Comparison of ENCODE assay signal across 10 mouse cellular contexts in genomic region chr3:131470837-131471236, GRCm38 (mm10). TPM values are rescaled to one million over a fixed set of nuclear protein-coding genes. Genes with fewer than 3 reads are reported as not detected.
DNase-seq lines count a peak whose midpoint lies in the region; ATAC-seq lines count a peak whose summit lies in the region.
"Had no signal": no experiment of that assay in that cellular context is flagged by ENCODE, and none has a peak within 500 bp of the region (broad histone marks: within the 10 kb centered on the region; RNA-seq: fewer than 3 reads in every experiment).

No protein-coding gene starts in this region.

- H3K4me2 ChIP-seq in hindbrain, embryonic 15.5 days = no peak overlapping the region
- H3K4me2 ChIP-seq: liver, embryonic 15.5 days had no signal

- no peaks in the 10 kb centered on the region for H3K9me3 ChIP-seq in hindbrain, embryonic 15.5 days
- H3K9me3 ChIP-seq: liver, embryonic 15.5 days had no signal

- 23% methylated on average over 9 of the region's 9 CpGs for WGBS in hindbrain, embryonic 15.5 days

- H3K4me3 ChIP-seq in hindbrain, embryonic 15.5 days = no peak overlapping the region
- H3K4me3 ChIP-seq: liver, embryonic 15.5 days had no signal

- no peak overlapping the region for H3K27ac ChIP-seq in hindbrain, embryonic 15.5 days (replicated peaks)
- H3K27ac ChIP-seq: liver, embryonic 15.5 days had no signal

- DNase-seq in NIH3T3 (ENCODE audit: low read depth) = peak; percentile 44
- peak; percentile 68 for DNase-seq in embryo, embryonic 10 days (ENCODE audit: low spot score)
- DNase-seq in mesoderm, embryonic 11.5 days (ENCODE audit: low read depth, low spot score) = peak; percentile 52
- DNase-seq in testis, postnatal 10 days (ENCODE audit: low spot score) = no peak
- no peak for DNase-seq in natural killer cell, adult 2 months (ENCODE audit: low spot score in 2 of 2)
- DNase-seq in thymus, postnatal 0 days (ENCODE audit: low spot score) = no peak
- DNase-seq: gastrocnemius, postnatal 36 days had no signal

- H3K9ac ChIP-seq in hindbrain, embryonic 15.5 days = no peak overlapping the region
- H3K9ac ChIP-seq: liver, embryonic 15.5 days had no signal

- no peaks in the 10 kb centered on the region for H3K27me3 ChIP-seq in hindbrain, embryonic 15.5 days
- H3K27me3 ChIP-seq: liver, embryonic 15.5 days had no signal

- peak; percentile 49; the same call in 1 of the 2 replicates for ATAC-seq in hindbrain, embryonic 15.5 days (ENCODE audit: low FRiP score, low read depth)
- no peak for ATAC-seq in erythroblast, adult 5-6 weeks (replicated peaks; ENCODE audit: low FRiP score, poor library complexity, severe bottlenecking)

- peaks cover 19% of the 10 kb centered on the region for H3K4me1 ChIP-seq in hindbrain, embryonic 15.5 days (replicated peaks)

- no peaks in the 10 kb centered on the region for H3K36me3 ChIP-seq in hindbrain, embryonic 15.5 days
- H3K36me3 ChIP-seq: liver, embryonic 15.5 days had no signal

RNA-seq across cellular contexts. Expression of gene Sgms2, which starts 20.4 kb away (rescaled TPM):
- 1.8 and 2.4 TPM in 2 replicates for polyA plus RNA-seq in hindbrain, embryonic 15.5 days (2015; fragmentation: Nextera tagmentation; extraction: Ambion mirVana)
- total RNA-seq in erythroblast, adult 5-6 weeks (2015; ENCODE audit: low replicate concordance) = 13.6 and 24.2 TPM in 2 replicates
- 12.4 and 14.4 TPM in 2 replicates for total RNA-seq in erythroblast, adult 5-6 weeks (2017; ENCODE audit: low replicate concordance)
- 0.28 and 0.42 TPM in 2 replicates for polyA plus RNA-seq in thymus, postnatal 0 days (2015; fragmentation: Nextera tagmentation; extraction: Ambion mirVana)

Comparison
In these comparisons a context has a peak if more than half of its experiments do, and no peak if none do; other contexts are left out.
1. DNase-seq: peak in NIH3T3 (single experiment), embryo, embryonic 10 days (single experiment) and mesoderm, embryonic 11.5 days (single experiment); none in testis, postnatal 10 days (single experiment), natural killer cell, adult 2 months (0 of 2) and thymus, postnatal 0 days (single experiment).